Mouse (Mus musculus) ZHBTc4 (cell line): ENCODE data around the gene Zfp369.

Source experiments
- DNase-seq: peaks from one replicate; pipeline ENCODE4 v3.0.0-alpha.2; 2011; ENCODE audit warnings: low read depth, low spot score

Gene Zfp369

GRCm38 (mm10) chr13:65278383-65279341 lies at the start of gene Zfp369:
Zfp369 (plus strand) TSS chr13:65278814.
- DNase-seq: peak; percentile 97

GRCm38 (mm10) chr13:65237211-65237610 lies 41.4 kb upstream of the Zfp369 start:
- peak; percentile 57 for DNase-seq

GRCm38 (mm10) chr13:65240509-65241098 lies 38.0 kb upstream of the Zfp369 start:
- peak; percentile 99 for DNase-seq

- DNase-seq: peak; percentile 95
These were observed 37.5 kb upstream of the Zfp369 start for GRCm38 (mm10) chr13:65241099-65241626.

GRCm38 (mm10) chr13:65241627-65242318 lies 36.8 kb upstream of the Zfp369 start:
- DNase-seq: no peak

GRCm38 (mm10) chr13:65242319-65242787 lies 36.3 kb upstream of the Zfp369 start:
- peak; percentile 13 for DNase-seq

GRCm38 (mm10) chr13:65243273-65243672 lies 35.3 kb upstream of the Zfp369 start:
- peak; percentile 49 for DNase-seq

GRCm38 (mm10) chr13:65258175-65258954 lies 20.2 kb upstream of the Zfp369 start:
- peak; percentile 76 for DNase-seq

- peak; percentile 70 for DNase-seq
These were observed 19.4 kb upstream of the Zfp369 start, which contains the start of gene Gm10775 for GRCm38 (mm10) chr13:65259239-65259638. Gm10775 (plus strand) TSS chr13:65259539.

GRCm38 (mm10) chr13:65262086-65262485 lies 16.5 kb upstream of the Zfp369 start:
- DNase-seq: no peak

- no peak for DNase-seq
These were observed 626 bp upstream of the Zfp369 start for GRCm38 (mm10) chr13:65277994-65278382.

GRCm38 (mm10) chr13:65286771-65287170 lies 8.2 kb downstream of the Zfp369 start:
- DNase-seq: peak; percentile 67

GRCm38 (mm10) chr13:65296354-65296753 lies 17.7 kb downstream of the Zfp369 start:
- no peak for DNase-seq

GRCm38 (mm10) chr13:65310849-65311248 lies 32.2 kb downstream of the Zfp369 start:
- peak; percentile 81 for DNase-seq

GRCm38 (mm10) chr13:65311311-65311755 lies 32.7 kb downstream of the Zfp369 start:
- DNase-seq: peak; percentile 79

GRCm38 (mm10) chr13:65311826-65312225 lies 33.2 kb downstream of the Zfp369 start:
- peak; percentile 12 for DNase-seq

- DNase-seq: peak; percentile 82
These were observed 69.9 kb downstream of the Zfp369 start for GRCm38 (mm10) chr13:65348501-65348900.

- peak; percentile 84 for DNase-seq
These were observed 73.2 kb downstream of the Zfp369 start for GRCm38 (mm10) chr13:65351768-65352167.
